Mouse (Mus musculus): ENCODE measurements around the gene Olfr544. TPM values are rescaled to one million over a fixed set of nuclear protein-coding genes. Genes with fewer than 3 reads are reported as not detected.

Gene Olfr544
- polyA plus RNA-seq, 1 experiment: not detected

DNA sequence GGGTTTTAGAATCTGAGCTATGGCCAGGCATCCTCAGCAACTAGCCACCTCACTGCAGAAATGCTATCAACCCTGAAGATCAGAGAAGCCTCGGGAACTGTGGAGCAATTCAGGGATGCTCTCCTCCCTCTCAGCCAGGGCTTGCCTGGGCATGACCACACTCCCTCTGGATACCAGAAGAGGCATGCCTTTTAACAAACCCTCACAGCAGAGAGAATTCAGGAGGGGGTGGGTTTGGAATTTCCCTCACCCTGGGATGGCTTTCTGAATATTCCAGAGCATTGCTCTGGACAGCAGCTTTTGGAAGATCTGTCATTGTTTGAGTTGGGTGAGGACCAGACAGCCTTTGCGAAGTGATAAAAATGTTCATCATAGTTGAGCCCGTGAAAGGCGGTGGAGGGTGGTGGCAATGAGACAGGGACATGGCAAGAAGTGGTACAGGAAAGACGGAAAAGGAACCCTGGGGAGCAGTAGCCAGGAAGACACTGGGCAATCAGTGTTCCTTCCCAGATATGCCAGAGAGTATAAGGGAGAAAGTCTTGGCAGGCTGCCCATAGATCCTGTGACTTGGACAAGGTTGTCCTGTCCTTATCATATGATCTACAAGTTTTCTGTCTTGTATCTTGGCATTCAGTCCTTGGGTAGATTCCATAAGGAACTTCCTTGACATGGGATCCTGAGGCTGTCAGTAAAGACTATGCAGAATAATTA, 8.6 kb downstream of the Olfr544 start:
- TF ChIP-seq CTCF (IDR thresholded peaks at IDR 0.05; ENCODE audit: borderline replicate concordance, control insufficient read depth, extremely low read depth, insufficient read depth, low read length, poor library complexity): no peak
- H3K4me3 ChIP-seq (ENCODE audit: control insufficient read depth, insufficient read depth, low read length): no peak overlapping the region
- 87% methylated on average over 5 of the region's 5 CpGs for WGBS
- H3K4me1 ChIP-seq (replicated peaks; ENCODE audit: control insufficient read depth, insufficient read depth, low read length): no peaks in the 10 kb centered on the region
- no peak for DNase-seq
- H3K27me3 ChIP-seq (ENCODE audit: control insufficient read depth, insufficient read depth, low read length): no peaks in the 10 kb centered on the region
- H3K27ac ChIP-seq (ENCODE audit: control insufficient read depth, insufficient read depth, low read length): peak overlapping the region; percentile 28; the same call in 1 of the 2 replicates
- H3K36me3 ChIP-seq (ENCODE audit: control insufficient read depth, insufficient read depth, low read length): no peaks in the 10 kb centered on the region

GRCm38 (mm10) chr7:102478926-102479325, 9.2 kb downstream of the Olfr544 start:
- Histone ChIP-seq H3K27ac (ENCODE audit: control insufficient read depth, insufficient read depth, low read length) (no peak overlapping the region), H3K4me3 (ENCODE audit: control insufficient read depth, insufficient read depth, low read length) (no peak overlapping the region), H3K36me3 (ENCODE audit: control insufficient read depth, insufficient read depth, low read length) (no peaks in the 10 kb centered on the region), H3K4me1 (replicated peaks; ENCODE audit: control insufficient read depth, insufficient read depth, low read length) (no peaks in the 10 kb centered on the region), H3K27me3 (ENCODE audit: control insufficient read depth, insufficient read depth, low read length) (no peaks in the 10 kb centered on the region)
- TF ChIP-seq POLR2A (IDR thresholded peaks at IDR 0.05; ENCODE audit: control insufficient read depth, extremely low read depth, insufficient read depth, low read length, poor library complexity): no peak
- no peak for TF ChIP-seq CTCF (IDR thresholded peaks at IDR 0.05; ENCODE audit: borderline replicate concordance, control insufficient read depth, extremely low read depth, insufficient read depth, low read length, poor library complexity)
- no peak for DNase-seq
- 69% methylated on average over 3 of the region's 3 CpGs for WGBS

DNA sequence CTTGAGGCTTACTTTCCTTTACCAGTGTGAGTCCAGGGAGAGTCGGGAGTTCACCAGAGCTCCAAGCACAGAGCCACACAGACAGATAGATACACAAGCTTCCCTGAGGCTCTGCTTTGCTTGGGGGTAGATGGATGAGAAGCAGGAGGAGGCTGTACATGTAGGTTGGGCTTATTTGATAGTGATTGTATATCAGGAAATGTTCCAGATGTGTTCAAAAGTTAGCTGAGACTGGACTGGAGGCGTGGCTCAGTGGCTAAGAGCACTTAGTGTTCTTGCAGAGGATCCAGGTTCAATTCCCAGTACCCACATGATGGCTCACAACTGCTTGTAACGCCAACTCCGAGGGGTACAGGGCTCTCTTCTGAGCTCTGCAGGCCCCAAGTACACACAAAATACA, 9.7 kb downstream of the Olfr544 start:
- WGBS: 93% methylated on average over 4 of the region's 4 CpGs
- Histone ChIP-seq H3K27ac (ENCODE audit: control insufficient read depth, insufficient read depth, low read length) (no peak overlapping the region), H3K4me1 (replicated peaks; ENCODE audit: control insufficient read depth, insufficient read depth, low read length) (no peaks in the 10 kb centered on the region), H3K4me3 (ENCODE audit: control insufficient read depth, insufficient read depth, low read length) (no peak overlapping the region), H3K36me3 (ENCODE audit: control insufficient read depth, insufficient read depth, low read length) (no peaks in the 10 kb centered on the region), H3K27me3 (ENCODE audit: control insufficient read depth, insufficient read depth, low read length) (no peaks in the 10 kb centered on the region)
- DNase-seq: no peak
- TF ChIP-seq POLR2A (IDR thresholded peaks at IDR 0.05; ENCODE audit: control insufficient read depth, extremely low read depth, insufficient read depth, low read length, poor library complexity) (no peak), CTCF (IDR thresholded peaks at IDR 0.05; ENCODE audit: borderline replicate concordance, control insufficient read depth, extremely low read depth, insufficient read depth, low read length, poor library complexity) (no peak)

- no peak for DNase-seq
- Histone ChIP-seq H3K27me3 (ENCODE audit: control insufficient read depth, insufficient read depth, low read length) (no peaks in the 10 kb centered on the region), H3K4me1 (replicated peaks; ENCODE audit: control insufficient read depth, insufficient read depth, low read length) (no peaks in the 10 kb centered on the region), H3K27ac (ENCODE audit: control insufficient read depth, insufficient read depth, low read length) (no peak overlapping the region), H3K4me3 (ENCODE audit: control insufficient read depth, insufficient read depth, low read length) (no peak overlapping the region), H3K36me3 (ENCODE audit: control insufficient read depth, insufficient read depth, low read length) (no peaks in the 10 kb centered on the region)
- TF ChIP-seq POLR2A (IDR thresholded peaks at IDR 0.05; ENCODE audit: control insufficient read depth, extremely low read depth, insufficient read depth, low read length, poor library complexity) (no peak), CTCF (IDR thresholded peaks at IDR 0.05; ENCODE audit: borderline replicate concordance, control insufficient read depth, extremely low read depth, insufficient read depth, low read length, poor library complexity) (no peak)
- WGBS: 95% methylated on average over 11 of the region's 11 CpGs
Measured at GRCm38 (mm10) chr7:102477377-102477776, 10.7 kb downstream of the Olfr544 start.

DNA sequence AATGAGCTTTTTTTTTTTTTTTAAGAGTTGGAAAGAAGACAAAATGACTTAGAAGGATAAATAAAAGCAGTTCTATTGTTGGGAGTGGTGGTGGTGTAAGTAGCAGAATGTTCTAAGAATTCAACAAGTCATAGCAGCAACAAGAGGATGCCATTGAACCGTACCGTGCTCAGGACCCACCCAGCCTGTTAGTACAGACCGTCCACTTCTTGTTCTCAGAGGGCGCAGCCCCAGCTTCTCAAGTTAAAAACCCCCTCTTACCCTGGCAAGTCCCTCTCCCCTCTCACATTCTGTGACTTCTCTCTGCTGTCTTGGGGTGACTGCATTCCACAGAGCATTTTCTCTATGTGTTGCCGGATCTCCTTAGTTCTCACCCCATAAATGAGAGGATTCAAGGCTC, 11.5 kb downstream of the Olfr544 start:
- no peak overlapping the region for H3K4me3 ChIP-seq (ENCODE audit: control insufficient read depth, insufficient read depth, low read length)
- no peaks in the 10 kb centered on the region for H3K27me3 ChIP-seq (ENCODE audit: control insufficient read depth, insufficient read depth, low read length)
- no peak for TF ChIP-seq CTCF (IDR thresholded peaks at IDR 0.05; ENCODE audit: borderline replicate concordance, control insufficient read depth, extremely low read depth, insufficient read depth, low read length, poor library complexity)
- no peak for TF ChIP-seq POLR2A (IDR thresholded peaks at IDR 0.05; ENCODE audit: control insufficient read depth, extremely low read depth, insufficient read depth, low read length, poor library complexity)
- H3K4me1 ChIP-seq (replicated peaks; ENCODE audit: control insufficient read depth, insufficient read depth, low read length): no peaks in the 10 kb centered on the region
- WGBS: 97% methylated on average over 5 of the region's 5 CpGs
- DNase-seq: no peak
- no peak overlapping the region for H3K27ac ChIP-seq (ENCODE audit: control insufficient read depth, insufficient read depth, low read length)
- H3K36me3 ChIP-seq (ENCODE audit: control insufficient read depth, insufficient read depth, low read length): no peaks in the 10 kb centered on the region

GRCm38 (mm10) chr7:102472675-102473074, 15.4 kb downstream of the Olfr544 start:
- H3K36me3 ChIP-seq (ENCODE audit: control insufficient read depth, insufficient read depth, low read length): peaks cover 22% of the 10 kb centered on the region
- no peak overlapping the region for H3K4me3 ChIP-seq (ENCODE audit: control insufficient read depth, insufficient read depth, low read length)
- 83% methylated on average over 5 of the region's 5 CpGs for WGBS
- DNase-seq: no peak
- H3K27me3 ChIP-seq (ENCODE audit: control insufficient read depth, insufficient read depth, low read length): no peaks in the 10 kb centered on the region
- TF ChIP-seq POLR2A (IDR thresholded peaks at IDR 0.05; ENCODE audit: control insufficient read depth, extremely low read depth, insufficient read depth, low read length, poor library complexity) (no peak), CTCF (IDR thresholded peaks at IDR 0.05; ENCODE audit: borderline replicate concordance, control insufficient read depth, extremely low read depth, insufficient read depth, low read length, poor library complexity) (no peak)
- no peak overlapping the region for H3K27ac ChIP-seq (ENCODE audit: control insufficient read depth, insufficient read depth, low read length)
- H3K4me1 ChIP-seq (replicated peaks; ENCODE audit: control insufficient read depth, insufficient read depth, low read length): no peaks in the 10 kb centered on the region

DNA sequence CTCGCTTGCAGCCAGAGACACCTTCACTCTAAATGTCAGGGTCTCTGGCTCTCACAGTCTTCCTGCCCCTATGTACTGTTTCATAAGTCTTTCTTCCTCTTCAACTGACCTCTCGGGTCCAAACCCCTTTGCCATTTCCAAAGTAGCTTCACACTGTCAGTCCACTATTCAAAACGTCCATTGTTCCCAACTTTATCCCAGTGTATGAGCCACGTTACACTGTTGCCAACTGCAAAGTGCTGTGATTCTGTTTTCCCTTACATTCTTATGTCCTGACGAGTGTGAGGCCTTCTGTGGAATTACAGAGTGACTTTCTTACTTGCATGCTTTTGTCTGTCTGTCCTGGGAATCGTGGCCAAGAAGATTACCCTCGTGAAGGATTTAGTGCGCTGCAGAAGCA, 20.5 kb downstream of the Olfr544 start:
- TF ChIP-seq POLR2A (IDR thresholded peaks at IDR 0.05; ENCODE audit: control insufficient read depth, extremely low read depth, insufficient read depth, low read length, poor library complexity): no peak
- TF ChIP-seq CTCF (IDR thresholded peaks at IDR 0.05; ENCODE audit: borderline replicate concordance, control insufficient read depth, extremely low read depth, insufficient read depth, low read length, poor library complexity): no peak
- H3K4me1 ChIP-seq (replicated peaks; ENCODE audit: control insufficient read depth, insufficient read depth, low read length): no peaks in the 10 kb centered on the region
- 97% methylated on average over 8 of the region's 8 CpGs for WGBS
- H3K36me3 ChIP-seq (ENCODE audit: control insufficient read depth, insufficient read depth, low read length): peaks cover 69% of the 10 kb centered on the region
- H3K27me3 ChIP-seq (ENCODE audit: control insufficient read depth, insufficient read depth, low read length): no peaks in the 10 kb centered on the region
- no peak overlapping the region for H3K4me3 ChIP-seq (ENCODE audit: control insufficient read depth, insufficient read depth, low read length)
- no peak overlapping the region for H3K27ac ChIP-seq (ENCODE audit: control insufficient read depth, insufficient read depth, low read length)
- no peak for DNase-seq
